In genomic region chr1:18668901-18669300, GRCm38 (mm10) we compare ENCODE assay signal across 22 mouse cellular contexts.
DNase-seq lines count a peak whose midpoint lies in the region; ATAC-seq and TF ChIP-seq lines count a peak whose summit lies in the region.
"Had no signal": no experiment of that assay in that cellular context is flagged by ENCODE, and none has a peak within 500 bp of the region (broad histone marks: within the 10 kb centered on the region; RNA-seq: fewer than 3 reads in every experiment).

No protein-coding gene starts in this region.

- H3K27ac ChIP-seq in left cerebral cortex, adult 2 months: peak overlapping the region; percentile 57; the same call in 1 of the 2 replicates
- H3K27ac ChIP-seq in heart, embryonic 10.5 days: no peak overlapping the region
- H3K27ac ChIP-seq: embryonic facial prominence, embryonic 10.5 days; forebrain, embryonic 15.5 days; hindbrain, embryonic 12.5 days had no signal

- ATAC-seq in cerebellum, adult (ENCODE audit: insufficient number of reproducible peaks, low FRiP score, low TSS enrichment): no peak
- ATAC-seq in megakaryocyte progenitor cell, adult 5-6 weeks (replicated peaks; ENCODE audit: poor library complexity): no peak
- ATAC-seq: CD4-positive, CD25-positive, alpha-beta regulatory T cell, adult 4 months; forebrain, embryonic 15.5 days; hindbrain, embryonic 16.5 days; inflammation-experienced regulatory T-cells, adult 6 months; intestine, postnatal 0 days had no signal

- TF ChIP-seq CTCF in left cerebral cortex, adult 2 months (IDR thresholded peaks at IDR 0.05): no peak

- no peaks in the 10 kb centered on the region for H3K4me1 ChIP-seq in heart, embryonic 10.5 days
- H3K4me1 ChIP-seq: embryonic facial prominence, embryonic 10.5 days; forebrain, embryonic 15.5 days; hindbrain, embryonic 12.5 days had no signal

- intact Hi-C loops in left cerebral cortex, adult 2 months (cut with DNase I): no loop called here

- H3K4me3 ChIP-seq in left cerebral cortex, adult 2 months: no peak overlapping the region
- no peak overlapping the region for H3K4me3 ChIP-seq in heart, embryonic 10.5 days
- H3K4me3 ChIP-seq: embryonic facial prominence, embryonic 10.5 days; forebrain, embryonic 15.5 days; hindbrain, embryonic 12.5 days had no signal

- WGBS in heart, embryonic 10.5 days: 84% methylated on average over 7 of the region's 7 CpGs

- no peaks in the 10 kb centered on the region for H3K9me3 ChIP-seq in heart, embryonic 10.5 days
- H3K9me3 ChIP-seq: embryonic facial prominence, embryonic 10.5 days; forebrain, embryonic 15.5 days; G1E; hindbrain, embryonic 12.5 days had no signal

- H3K27me3 ChIP-seq in heart, embryonic 10.5 days (ENCODE audit: insufficient read depth, poor library complexity, severe bottlenecking): no peaks in the 10 kb centered on the region
- H3K27me3 ChIP-seq: forebrain, embryonic 15.5 days; hindbrain, embryonic 12.5 days had no signal

- H3K36me3 ChIP-seq in heart, embryonic 10.5 days: no peaks in the 10 kb centered on the region
- H3K36me3 ChIP-seq: embryonic facial prominence, embryonic 10.5 days; forebrain, embryonic 15.5 days; G1E; hindbrain, embryonic 12.5 days had no signal

- DNase-seq in cerebellum, adult 11-12 months: peak; percentile 9
- no peak for DNase-seq in left cerebral cortex, adult 2 months (ENCODE audit: extremely low spot score in 1 of 2, low spot score in 2 of 2)
- no peak for DNase-seq in left cerebral cortex, adult 8-10 months (ENCODE audit: low spot score in 2 of 2)
- peak; percentile 21 for DNase-seq in brain, adult 2 months (ENCODE audit: low read depth, low spot score)
- peak; percentile 47 to 51 for DNase-seq in cerebellum, postnatal 10 days
- no peak for DNase-seq in heart, embryonic 10.5 days (ENCODE audit: low spot score)
- DNase-seq: adrenal gland, postnatal 10 days; B cell, adult 2 months; gastrocnemius, postnatal 36 days; heart, adult 11 months; heart, postnatal 10 days; heart, postnatal 4 days had no signal

Comparison
In these comparisons a context has a peak if more than half of its experiments do, and no peak if none do; other contexts are left out.
1. DNase-seq: peak in cerebellum, adult 11-12 months (single experiment), brain, adult 2 months (single experiment) and cerebellum, postnatal 10 days (2 of 2); none in left cerebral cortex, adult 2 months (0 of 2), left cerebral cortex, adult 8-10 months (0 of 2) and heart, embryonic 10.5 days (single experiment).